Mouse (Mus musculus): ENCODE results near the gene F9. TPM values are rescaled to one million over a fixed set of nuclear protein-coding genes. Genes with fewer than 3 reads are reported as not detected.
"Not testable (repeated sequence)": the region's sequence is repeated elsewhere in the genome, so short reads cannot be mapped to it uniquely, and the experiment has no call there.

Gene F9
- total RNA-seq (2021): under 1 TPM; 0.18 to 0.25 TPM
- long read RNA-seq, experiment 1: 0 reads
- long read RNA-seq, experiment 2: 0 reads

- Histone ChIP-seq H3K27ac (no peak within 1 kb of the TSS), H3K4me3 (no peak within 1 kb of the TSS)
- DNase-seq (ENCODE audit: low spot score in 2 of 2): no peak
- TF ChIP-seq CTCF (conservative IDR thresholded peaks at IDR 0.05): no peak
These were observed at the start of gene F9 for GRCm38 (mm10) chrX:59999221-60000083. Gene F9 (plus strand): TSS chrX:59999464.

DNA sequence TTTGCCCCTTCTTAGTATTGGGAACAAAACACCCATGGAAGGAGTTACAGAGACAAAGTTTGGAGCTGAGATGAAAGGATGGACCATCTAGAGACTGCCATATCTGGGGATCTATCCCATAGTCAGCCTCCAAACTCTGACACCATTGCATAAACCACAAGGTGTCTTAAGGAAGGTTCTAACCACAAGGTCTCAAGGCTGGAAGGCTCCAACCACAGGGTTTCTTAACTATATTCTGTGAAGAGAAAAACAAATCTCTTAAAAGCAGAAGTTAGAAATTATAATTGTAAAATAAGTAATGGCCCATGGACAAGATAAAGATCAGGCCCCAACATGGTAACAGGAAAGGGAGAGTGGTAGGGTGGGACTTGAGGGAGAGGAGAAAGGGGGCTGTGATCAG, 29.5 kb upstream of the F9 start:
- not testable (repeated sequence) for H3K4me3 ChIP-seq; H3K27ac ChIP-seq; DNase-seq (ENCODE audit: low spot score in 2 of 2)

DNA sequence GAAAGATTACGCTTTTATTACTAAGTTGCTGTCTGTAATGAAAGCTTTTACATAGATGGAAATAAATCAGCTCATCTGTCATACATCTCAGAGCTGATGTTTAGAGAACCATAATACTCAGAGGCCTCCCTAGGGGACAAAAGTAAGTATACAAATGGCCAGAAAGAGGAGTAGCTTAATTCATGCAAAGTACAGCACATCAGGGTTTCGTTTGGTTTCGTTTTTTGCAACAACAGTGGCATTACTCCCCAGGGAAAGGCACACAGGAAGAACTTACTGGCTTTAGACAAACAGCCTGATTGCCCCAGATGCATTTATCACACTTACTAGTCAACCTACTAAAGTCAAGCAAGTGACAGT, 800 bp downstream of the F9 start:
- DNase-seq (ENCODE audit: low spot score in 2 of 2): no peak
- no peak for TF ChIP-seq CTCF (conservative IDR thresholded peaks at IDR 0.05)
- H3K4me3 ChIP-seq: no peak overlapping the region
- no peak overlapping the region for H3K27ac ChIP-seq

DNA sequence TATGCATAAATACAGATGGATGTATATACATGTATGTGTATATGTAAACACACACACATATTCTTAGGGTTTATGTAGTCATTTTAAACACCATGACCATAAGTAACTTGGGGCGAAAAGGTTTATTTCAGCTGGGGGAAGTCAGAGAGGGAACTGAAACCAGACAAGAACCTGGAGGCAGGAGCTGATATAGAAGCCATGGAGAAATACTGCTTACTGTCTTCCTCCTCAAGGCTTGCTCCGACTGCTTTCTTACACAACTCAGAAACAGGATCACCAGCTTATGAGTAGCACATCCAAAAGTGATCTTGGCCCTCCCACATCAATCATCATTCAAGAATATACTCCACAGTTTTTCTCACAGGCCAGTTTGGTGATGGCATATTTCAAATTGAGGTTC, 2.2 kb downstream of the F9 start:
- TF ChIP-seq CTCF (conservative IDR thresholded peaks at IDR 0.05): no peak
- no peak for DNase-seq (ENCODE audit: low spot score in 2 of 2)
- Histone ChIP-seq H3K4me3 (no peak overlapping the region), H3K27ac (no peak overlapping the region)

DNA sequence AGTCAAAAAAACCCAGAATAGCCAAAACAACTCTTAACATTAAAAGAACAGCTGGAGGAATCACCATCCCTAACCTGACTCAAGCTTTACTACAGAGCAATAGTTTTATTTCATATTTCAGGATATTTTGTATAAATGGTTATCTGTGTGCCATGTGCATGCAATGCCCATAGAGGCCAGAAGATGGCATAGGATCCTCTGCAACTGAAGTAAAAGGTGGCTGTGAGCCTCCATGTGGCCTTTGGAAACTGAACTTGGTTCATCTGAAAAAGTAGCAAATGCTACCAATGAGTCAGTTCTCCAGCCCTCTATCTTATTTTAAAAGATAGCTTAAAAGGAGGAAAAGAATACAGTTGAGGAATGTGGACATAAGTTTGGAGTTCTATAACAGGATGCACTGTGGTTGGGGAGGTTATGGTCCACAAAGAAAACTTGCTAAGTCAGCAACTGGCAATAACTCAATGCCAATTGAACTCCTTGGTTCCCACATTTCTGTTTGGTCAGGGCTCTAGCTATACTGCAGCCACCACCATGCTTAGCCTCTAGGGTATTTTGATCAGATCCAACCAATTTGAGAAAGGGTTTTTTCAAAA, 13.9 kb downstream of the F9 start:
- no peak overlapping the region for H3K4me3 ChIP-seq
- DNase-seq (ENCODE audit: low spot score in 2 of 2): peak in 1 of 2 experiments; percentile 31
- TF ChIP-seq CTCF (conservative IDR thresholded peaks at IDR 0.05): peak; percentile 83
- H3K27ac ChIP-seq: no peak overlapping the region

- TF ChIP-seq CTCF (conservative IDR thresholded peaks at IDR 0.05): no peak
- no peak for DNase-seq (ENCODE audit: low spot score in 2 of 2)
These were observed 15.3 kb downstream of the F9 start for GRCm38 (mm10) chrX:60014588-60014987.

GRCm38 (mm10) chrX:60021007-60021406, 21.7 kb downstream of the F9 start:
- Histone ChIP-seq H3K4me3 (no peak overlapping the region), H3K27ac (no peak overlapping the region)
- TF ChIP-seq CTCF (conservative IDR thresholded peaks at IDR 0.05): no peak
- DNase-seq (ENCODE audit: low spot score in 2 of 2): no peak

More at GRCm38 (mm10) chrX:60014588-60014987, 15.3 kb downstream of the F9 start:
- Histone ChIP-seq H3K27ac (no peak overlapping the region), H3K4me3 (no peak overlapping the region)

DNA sequence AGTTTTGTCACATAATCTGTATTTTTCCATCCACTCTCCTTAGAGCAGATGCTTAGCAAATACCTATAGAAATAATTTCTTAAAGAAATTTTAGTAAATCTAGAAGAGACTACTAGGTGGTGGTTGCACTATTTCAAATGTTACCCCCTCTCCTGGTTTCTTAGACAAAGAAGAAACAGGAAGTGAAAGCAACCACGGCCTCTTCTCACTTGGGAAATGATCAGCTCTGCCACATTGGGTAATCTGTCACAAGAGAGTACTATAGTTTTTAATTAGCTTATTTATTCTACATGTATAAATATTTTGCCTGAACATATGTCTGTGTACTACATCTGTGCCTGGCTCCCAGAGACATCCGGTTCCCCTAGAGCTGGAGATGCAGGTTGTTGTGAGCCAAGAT, 22.3 kb downstream of the F9 start:
- H3K4me3 ChIP-seq: no peak overlapping the region
- DNase-seq (ENCODE audit: low spot score in 2 of 2): no peak
- no peak for TF ChIP-seq CTCF (conservative IDR thresholded peaks at IDR 0.05)
- no peak overlapping the region for H3K27ac ChIP-seq

- Histone ChIP-seq H3K27ac (no peak overlapping the region), H3K4me3 (no peak overlapping the region)
- peak in 1 of 2 experiments; percentile 20 for DNase-seq (ENCODE audit: low spot score in 2 of 2)
- peak; percentile 77 for TF ChIP-seq CTCF (conservative IDR thresholded peaks at IDR 0.05)
These were observed 27.4 kb downstream of the F9 start for GRCm38 (mm10) chrX:60026654-60027053.

DNA sequence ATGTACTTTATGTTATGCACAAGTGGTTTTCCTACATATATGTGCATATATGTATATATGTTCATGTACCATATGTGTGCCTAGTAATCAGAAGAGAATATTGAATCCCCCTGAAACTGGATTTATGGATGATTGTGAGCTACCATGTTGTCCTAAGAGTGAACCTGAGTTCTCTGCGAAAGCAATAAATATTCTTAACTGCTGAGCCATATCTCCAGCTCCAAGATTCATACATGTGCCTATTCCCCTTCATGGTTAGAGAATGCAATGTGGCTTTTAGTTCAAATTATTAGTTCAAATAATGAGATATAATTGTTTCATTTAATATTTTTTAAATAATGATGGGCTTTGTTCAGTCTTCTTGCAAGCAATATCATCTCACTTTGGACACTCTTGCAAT, 55.5 kb downstream of the F9 start:
- Histone ChIP-seq H3K27ac (no peak overlapping the region), H3K4me3 (no peak overlapping the region)
- DNase-seq (ENCODE audit: low spot score in 2 of 2): no peak
- TF ChIP-seq CTCF (conservative IDR thresholded peaks at IDR 0.05): no peak

DNA sequence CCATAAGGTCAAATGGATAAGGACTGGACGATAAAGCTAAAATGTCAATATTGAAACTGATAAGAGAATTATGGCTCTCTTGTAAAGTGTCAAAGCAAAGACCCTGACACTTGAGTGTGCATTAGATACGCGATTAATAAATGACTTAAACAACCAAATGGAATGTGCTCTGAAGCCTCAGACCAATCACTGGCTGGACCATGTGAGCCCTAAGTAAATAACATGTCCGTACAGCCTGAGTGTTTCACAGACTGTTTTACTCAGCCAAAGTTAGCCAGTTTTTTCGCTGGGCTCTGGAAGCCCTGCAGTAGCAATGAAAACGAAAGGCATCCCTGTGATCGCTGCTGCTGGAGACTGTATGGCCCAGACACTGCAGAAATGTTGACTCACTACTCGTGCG, 55.9 kb downstream of the F9 start:
- H3K4me3 ChIP-seq: no peak overlapping the region
- TF ChIP-seq CTCF (conservative IDR thresholded peaks at IDR 0.05): no peak
- DNase-seq (ENCODE audit: low spot score in 2 of 2): no peak
- no peak overlapping the region for H3K27ac ChIP-seq

- DNase-seq (ENCODE audit: low spot score in 2 of 2): no peak
- no peak for TF ChIP-seq CTCF (conservative IDR thresholded peaks at IDR 0.05)
- H3K4me3 ChIP-seq: no peak overlapping the region
- no peak overlapping the region for H3K27ac ChIP-seq
These were observed 76.1 kb downstream of the F9 start for GRCm38 (mm10) chrX:60075359-60075758.

Other genes with a start within 250 kb of the F9 start
- 1 to 10 TPM; 2.6 to 3.1 TPM for gene Mcf2, start 179.6 kb downstream of the F9 start, total RNA-seq (2021)